Mouse (Mus musculus) ES-Bruce4 (cell line): ENCODE measurements around the gene Ercc4.

Experiments used
- CTCF ChIP-seq: IDR thresholded peaks from one replicate; pipeline ENCODE4 v1.8.1; 2011; ENCODE audit warnings: low read depth, low read length
- EP300 ChIP-seq: IDR thresholded peaks from 2 replicates; pipeline ENCODE4 v1.6.1; 2011; ENCODE audit warnings: low read depth, low read length; ENCODE audit not compliant: insufficient read depth

DNA sequence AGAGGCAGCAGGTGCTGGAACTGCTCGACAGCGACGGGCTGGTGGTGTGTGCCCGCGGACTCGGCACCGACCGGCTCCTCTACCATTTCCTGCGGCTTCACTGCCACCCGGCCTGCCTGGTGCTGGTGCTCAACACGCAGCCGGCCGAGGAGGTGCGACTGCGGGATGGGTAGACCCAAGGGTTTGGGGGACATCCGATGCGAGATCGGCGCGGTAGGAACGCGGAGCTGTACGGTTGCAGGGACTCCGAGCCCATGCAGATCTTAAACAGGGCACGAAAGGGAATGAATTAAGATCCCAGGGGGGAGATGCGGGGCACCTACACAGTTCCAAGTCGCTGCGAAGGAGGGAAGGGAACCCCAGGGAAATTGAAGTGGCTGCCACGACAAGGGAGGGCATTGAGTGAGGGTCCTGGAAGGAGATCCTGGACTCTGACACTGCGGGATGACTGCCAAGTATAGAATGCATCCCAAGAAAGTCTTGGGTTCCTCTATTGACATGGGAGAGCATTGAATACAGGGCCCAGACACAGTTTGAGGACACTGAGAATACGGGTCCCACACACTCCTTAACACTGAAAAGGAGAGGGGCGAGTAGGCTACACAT is 609 bp downstream of the Ercc4 start:
- TF ChIP-seq CTCF = no peak
- TF ChIP-seq EP300 = no peak
